Mouse (Mus musculus): ENCODE data around the gene Kirrel.

The Kirrel gene

DNA sequence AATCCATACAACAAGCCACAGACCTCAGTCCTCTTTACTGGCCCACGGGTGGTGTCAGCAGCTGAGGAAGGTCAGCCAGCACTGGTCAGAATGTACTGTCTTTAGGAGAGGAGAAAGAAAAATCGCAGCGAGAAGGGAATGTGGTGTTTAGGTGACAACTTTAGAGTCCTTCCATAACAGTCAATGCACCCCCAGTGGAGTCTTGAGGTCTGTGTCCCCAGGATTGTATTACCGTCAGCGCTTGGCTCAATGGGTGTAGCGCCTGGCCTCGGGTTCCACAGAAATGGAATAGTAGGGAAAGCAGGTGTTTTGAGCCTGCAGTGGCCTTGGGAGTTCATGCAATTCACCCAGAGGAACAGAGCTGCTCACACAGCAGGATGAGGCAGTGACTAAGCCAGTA, 95.2 kb downstream of the Kirrel start:
- DNase-seq (ENCODE audit: low spot score in 2 of 2) = no peak

DNA sequence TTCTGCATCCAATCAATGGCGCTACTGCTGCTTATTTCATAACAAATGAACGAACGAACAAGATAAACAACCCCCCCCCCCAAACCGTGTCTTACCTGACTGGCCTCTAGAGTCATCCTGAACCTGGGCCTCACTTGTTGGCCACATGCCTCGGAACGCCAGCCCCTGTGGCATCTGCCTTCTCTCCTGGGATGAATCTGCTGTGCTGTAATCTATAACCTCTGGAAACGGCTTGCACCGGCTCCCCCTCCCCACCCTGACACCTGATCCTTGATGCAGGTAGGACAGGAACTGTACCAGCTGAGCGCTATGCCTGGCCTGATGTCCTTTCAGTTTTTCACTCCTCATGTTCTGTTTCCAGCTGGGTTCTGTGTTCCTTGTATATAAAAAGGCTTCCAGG, 96.9 kb downstream of the Kirrel start:
- no peak for DNase-seq (ENCODE audit: low spot score in 2 of 2)

DNA sequence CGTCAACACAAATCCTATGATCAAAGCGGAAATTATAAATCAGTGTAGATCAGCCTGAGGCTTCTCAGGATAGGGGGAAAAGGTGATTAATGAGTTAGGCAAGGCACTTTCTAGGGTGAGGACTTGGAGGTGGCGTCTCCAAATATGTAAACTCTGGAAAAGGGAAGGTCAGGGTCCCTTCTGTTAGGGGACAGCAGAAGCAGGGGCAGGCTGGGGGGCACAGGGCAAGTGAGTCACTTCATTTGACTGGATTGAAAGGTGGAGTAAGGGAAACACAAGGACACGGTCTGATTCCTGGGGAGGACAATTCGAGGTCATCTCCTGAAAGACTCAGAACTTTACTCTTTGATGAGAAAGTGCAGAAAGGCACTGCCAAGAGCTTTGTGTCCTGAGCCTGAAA, 97.6 kb downstream of the Kirrel start:
- DNase-seq (ENCODE audit: low spot score in 2 of 2) = no peak

DNA sequence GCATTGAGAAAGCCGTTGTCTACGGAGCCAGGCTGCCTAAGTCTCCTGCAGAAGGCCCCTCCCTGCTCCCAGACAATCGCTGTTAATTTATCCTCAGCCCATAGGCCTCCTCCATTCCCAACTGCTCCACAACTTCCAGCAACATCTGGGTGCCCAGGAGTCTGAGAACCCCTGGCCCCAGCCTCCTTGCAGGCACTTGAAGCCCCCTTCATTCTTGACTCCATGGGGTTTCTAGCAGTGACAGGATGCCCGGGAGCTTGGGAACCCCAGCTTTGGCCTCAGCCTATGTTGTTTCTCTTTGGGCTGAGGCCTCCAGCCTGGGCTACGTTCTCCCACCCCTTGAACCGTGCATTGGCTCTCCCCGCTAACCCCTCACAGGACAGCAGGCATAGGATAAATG, 98.4 kb downstream of the Kirrel start:
- no peak for DNase-seq (ENCODE audit: low spot score in 2 of 2)

DNA sequence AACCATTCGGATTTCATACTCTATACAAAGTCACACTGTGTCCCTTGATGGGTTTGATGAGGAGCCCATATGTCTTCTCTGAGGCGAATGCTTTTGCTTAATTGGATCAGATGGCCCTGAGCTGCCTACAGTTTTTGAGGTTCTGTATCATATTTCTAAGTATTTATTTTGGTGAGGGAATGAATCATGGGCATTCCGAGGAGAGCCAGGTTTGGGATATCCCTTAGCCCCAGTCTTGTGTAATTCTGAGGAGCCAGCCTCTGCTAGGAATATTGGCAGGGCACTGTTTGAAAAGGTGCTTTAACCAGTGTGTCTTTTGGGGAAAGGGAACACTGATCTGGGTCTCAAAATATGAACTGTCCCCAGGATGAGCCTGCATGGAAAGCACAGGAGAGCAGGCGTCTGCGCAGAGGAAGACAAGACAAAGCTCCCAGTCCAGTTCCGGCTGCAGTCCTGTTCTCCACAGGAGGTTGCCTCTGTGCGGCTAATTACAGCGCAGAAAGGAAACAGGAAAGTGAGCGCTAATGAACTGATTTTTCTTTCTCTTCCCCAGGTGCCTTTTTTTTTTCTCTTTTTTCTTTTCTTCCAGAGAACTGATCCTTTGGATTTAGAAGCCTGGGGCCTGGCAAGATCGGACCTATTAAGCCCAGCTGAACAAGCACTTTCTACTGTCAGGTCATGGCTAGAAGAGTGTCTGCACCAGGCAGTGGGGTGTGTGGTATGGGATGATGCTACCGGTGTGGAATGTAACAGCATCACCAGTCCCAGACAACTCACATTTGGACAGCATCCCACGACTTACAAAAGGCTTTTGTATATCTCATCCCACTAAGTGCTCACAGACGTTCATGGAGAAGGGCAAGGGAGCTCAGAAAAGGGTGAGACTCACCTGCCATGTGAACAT, 101.7 kb downstream of the Kirrel start:
- no peak for DNase-seq (ENCODE audit: low spot score in 2 of 2)

DNA sequence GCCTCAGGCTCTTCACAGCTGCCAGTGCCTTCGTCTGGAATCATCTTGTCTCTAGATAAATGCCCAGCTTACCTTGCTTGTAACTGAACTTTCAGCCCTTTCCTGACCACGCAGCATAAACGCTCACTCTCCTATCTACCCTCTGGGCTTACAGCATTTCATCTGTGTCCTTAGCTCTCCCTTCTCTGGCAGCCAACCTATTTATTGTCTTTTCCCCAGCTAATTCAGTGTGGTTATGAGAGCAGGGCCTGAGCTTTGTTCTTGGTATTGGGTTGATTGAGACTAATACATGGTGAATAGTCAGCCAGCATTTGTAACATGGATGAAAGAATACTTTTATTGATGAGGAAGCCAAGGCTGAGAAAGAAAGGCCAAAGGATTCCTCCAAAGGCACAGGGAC, 102.4 kb downstream of the Kirrel start:
- DNase-seq (ENCODE audit: low spot score in 2 of 2) = no peak

DNA sequence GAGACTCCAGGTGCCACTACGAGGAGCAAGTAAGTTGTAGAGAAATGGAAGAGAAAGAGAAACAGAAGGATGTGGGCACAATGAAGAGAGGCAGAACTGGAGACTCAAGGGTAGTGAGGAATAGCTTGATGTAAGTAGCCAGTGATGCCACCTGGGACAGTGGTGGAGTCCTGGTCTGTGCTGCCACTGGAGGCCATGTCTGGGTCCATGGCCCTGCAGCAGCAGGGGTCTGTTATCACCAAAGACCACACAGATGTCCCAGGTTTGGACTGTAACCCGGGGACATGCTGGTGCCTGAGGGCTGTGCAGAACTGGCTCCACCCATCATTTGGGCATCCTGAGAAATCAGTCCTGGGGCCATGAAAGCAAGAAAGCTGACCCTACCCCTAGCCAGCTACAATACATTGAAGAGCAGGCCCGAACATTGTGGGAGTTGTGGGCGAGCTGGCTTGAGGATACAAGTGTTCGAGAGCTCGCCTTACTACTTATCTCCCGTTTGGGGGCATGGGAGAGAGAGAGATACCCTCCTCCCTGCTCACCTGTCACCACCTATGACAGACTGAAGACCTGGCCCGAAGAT, 107.1 kb downstream of the Kirrel start:
- no peak for DNase-seq (ENCODE audit: low spot score in 2 of 2)

DNA sequence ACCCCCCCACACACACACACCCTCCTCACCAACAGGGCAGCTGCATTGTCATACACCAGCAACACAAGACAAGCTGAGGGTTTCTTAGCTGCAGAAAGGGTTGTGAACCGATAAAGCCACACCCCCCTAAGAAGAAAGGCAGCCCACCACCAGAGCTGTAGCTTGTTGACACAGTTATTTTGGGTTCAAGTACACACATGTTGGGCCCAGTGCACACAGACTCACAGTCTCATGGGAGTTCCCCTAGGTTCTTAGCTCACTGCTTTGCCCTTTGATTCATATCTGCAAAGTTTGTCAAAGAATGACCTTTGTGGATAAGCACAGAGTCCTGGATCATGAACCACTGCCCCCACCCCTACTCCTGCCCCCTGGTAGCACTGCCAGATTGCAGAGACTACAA, 120.6 kb downstream of the Kirrel start:
- DNase-seq (ENCODE audit: low spot score in 2 of 2) = no peak

DNA sequence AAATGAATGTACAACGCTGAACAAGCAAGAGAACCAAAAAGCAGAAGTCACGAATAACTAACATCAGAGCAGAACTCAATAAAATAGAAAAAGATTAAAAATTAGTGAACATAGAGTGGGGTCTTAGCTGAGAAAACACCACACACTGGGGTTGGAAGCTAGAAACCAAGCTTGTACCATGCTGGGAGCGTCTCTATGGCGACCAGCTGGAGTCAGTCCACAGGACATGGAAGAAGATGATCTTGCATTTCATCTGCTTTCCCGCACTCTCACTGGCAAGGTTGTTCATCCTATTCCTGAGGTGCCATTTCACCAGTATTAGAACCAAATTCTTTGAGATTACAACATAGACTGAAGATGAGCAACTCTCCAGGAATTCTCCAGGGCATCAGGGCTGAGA, 126.7 kb downstream of the Kirrel start:
- no peak for DNase-seq (ENCODE audit: low spot score in 2 of 2)

DNA sequence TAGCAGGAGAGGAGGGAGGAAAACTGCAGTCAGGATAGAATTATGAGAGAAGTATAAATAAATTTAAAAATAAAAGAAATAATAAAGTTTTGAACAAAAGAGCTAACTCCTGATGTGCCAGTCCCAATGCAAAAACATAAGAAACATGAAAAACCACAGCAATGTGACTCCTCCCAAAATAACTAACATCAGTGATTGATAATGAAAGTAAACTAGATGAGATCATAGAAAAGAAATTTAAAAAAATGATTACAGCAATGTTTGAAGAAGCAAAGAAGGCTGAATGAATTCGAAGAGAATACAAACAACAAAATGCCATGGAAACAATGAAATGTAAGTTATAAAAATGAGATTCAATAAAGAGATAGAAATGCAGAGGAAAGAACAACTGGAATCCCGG, 132.8 kb downstream of the Kirrel start:
- DNase-seq (ENCODE audit: low spot score in 2 of 2) = no peak

DNA sequence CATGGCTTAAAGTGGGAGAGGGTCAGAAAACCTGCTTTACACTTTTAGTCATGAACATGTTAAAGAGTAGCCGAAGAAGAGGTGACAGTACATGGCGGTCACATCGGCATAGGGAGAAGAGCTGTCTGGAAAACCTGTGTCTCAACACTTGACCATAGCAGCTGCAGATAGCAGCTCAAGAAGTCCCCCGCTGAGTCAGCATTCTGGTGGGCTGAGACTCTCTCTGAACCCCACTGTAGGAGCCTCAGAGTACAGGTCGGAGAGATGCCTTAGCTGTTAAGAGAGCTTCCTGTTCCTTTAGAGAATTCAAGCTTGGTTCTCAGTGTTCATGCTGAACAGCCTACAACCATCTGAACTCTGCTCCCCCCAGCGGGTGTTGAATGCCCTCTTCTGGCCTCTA, 136.0 kb downstream of the Kirrel start:
- DNase-seq (ENCODE audit: low spot score in 2 of 2) = no peak

DNA sequence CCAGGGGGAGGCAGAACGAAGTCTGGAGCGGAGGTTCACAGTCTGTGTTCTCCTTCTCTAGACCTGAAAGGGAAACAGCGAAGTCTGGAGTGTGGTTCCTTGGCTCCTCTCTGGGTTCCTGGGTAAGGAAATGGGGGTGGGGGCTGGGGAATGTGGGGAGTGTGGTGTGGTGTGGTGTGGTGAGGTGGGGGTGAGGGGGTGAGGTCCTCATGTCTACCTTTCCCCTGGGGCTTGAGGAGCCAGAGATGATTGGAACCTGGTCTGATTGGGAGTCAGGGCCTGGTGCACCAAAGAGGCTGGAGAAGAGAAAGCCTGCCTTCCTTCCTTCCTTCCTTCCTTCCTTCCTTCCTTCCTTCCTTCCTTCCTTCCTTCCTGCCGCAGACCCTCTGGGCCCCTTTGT, 140.5 kb downstream of the Kirrel start:
- no peak for DNase-seq (ENCODE audit: low spot score in 2 of 2)

DNA sequence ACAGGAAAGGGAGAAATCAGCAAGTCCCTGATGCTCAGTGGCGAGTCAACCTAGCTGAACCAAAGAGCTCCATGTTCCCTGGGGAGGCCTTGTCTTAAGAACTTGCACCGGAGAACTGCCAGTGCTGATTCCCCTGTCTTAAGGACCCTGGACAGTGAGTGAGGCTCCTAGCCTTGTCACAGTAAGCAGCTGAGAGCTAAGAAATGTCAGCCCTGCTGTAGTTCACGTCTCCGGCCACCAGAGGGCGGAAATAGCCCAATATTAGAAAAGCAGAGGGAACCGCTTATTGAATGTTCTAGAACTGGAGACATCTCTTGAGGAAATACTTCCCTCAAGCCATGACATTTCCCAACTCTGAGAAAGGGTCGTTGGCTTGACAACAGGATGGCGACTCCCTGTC, 141.2 kb downstream of the Kirrel start:
- peak; percentile 46 to 84 for DNase-seq (ENCODE audit: low spot score in 2 of 2)

DNA sequence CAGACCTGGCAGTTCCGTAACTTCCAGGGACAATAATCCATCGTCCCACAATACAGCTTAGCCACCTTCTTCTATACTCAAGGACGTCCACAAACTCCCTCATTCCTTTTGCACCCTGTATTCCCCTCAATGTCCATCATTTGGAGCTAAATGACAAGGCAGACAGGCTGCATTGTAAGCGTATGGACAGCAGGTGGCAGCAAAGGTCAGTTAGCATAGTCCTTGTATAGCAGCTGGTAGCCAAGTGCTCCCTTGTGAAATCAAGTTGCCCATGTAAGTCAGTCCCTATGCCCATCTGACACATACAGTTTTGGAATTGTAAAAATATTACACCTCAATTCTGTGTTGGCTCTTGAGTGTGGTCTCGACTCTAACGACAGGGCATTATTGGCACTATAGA, 143.7 kb downstream of the Kirrel start:
- peak; percentile 43 to 53 for DNase-seq (ENCODE audit: low spot score in 2 of 2)

Data from frontal cortex, postnatal 14 days (tissue).